Mouse (Mus musculus) kidney, adult 2 months (tissue): ENCODE data around the gene Cers6.

ENCODE experiments used
- CTCF ChIP-seq: fragments of 200-500 bp; conservative IDR thresholded peaks from 2 replicates; pipeline ENCODE4 v1.5.1; 2011; ENCODE audit warnings: low read depth, mild to moderate bottlenecking, control low read depth, low read length, moderate library complexity, mixed read lengths; ENCODE audit not compliant: insufficient read depth, insufficient read length
- POLR2A ChIP-seq: fragments of 200-500 bp; IDR thresholded peaks from one replicate; pipeline ENCODE4 v1.6.1; 2011; ENCODE audit warnings: low read depth, low read length, control low read depth

GRCm38 (mm10) chr2:68996268-68996667, 135.0 kb downstream of the Cers6 start:
- TF ChIP-seq CTCF (no peak), POLR2A (no peak)
